Mouse (Mus musculus) limb, embryonic 13.5 days (tissue): ENCODE results near the gene Tspan17. TPM values are rescaled to one million over a fixed set of nuclear protein-coding genes. Genes with fewer than 3 reads are reported as not detected.

Source experiments
- ATAC-seq: fragments of 200-750 bp; cut with Nextera tagmentation; 2 replicates; pipeline ENCODE4 v1.8.0; 2017; ENCODE audit warnings: low read depth, moderate number of reproducible peaks, moderate TSS enrichment; ENCODE audit not compliant: low FRiP score
- H3K27ac ChIP-seq: fragments of 300-500 bp; sonication (generic); 2 replicates; pipeline ENCODE4 v1.5.1; 2015; ENCODE audit warnings: inconsistent platforms, mild to moderate bottlenecking, moderate library complexity
- H3K27me3 ChIP-seq: fragments of 300-500 bp; sonication (generic); 2 replicates; pipeline ENCODE4 v1.6.1; 2015; ENCODE audit warnings: mild to moderate bottlenecking, inconsistent platforms
- H3K36me3 ChIP-seq: fragments of 300-500 bp; sonication (generic); 2 replicates; pipeline ENCODE4 v1.6.1; 2015; ENCODE audit warnings: inconsistent platforms, mild to moderate bottlenecking, moderate library complexity
- H3K4me1 ChIP-seq: fragments of 300-500 bp; sonication (generic); 2 replicates; pipeline ENCODE4 v1.6.1; 2015; ENCODE audit warnings: inconsistent platforms
- H3K4me2 ChIP-seq: fragments of 300-500 bp; sonication (generic); replicated peaks from 2 replicates; pipeline ENCODE4 v1.6.1; 2015; ENCODE audit warnings: inconsistent platforms, mild to moderate bottlenecking, moderate library complexity
- H3K4me3 ChIP-seq: fragments of 300-500 bp; sonication (generic); 2 replicates; pipeline ENCODE4 v1.5.1; 2015; ENCODE audit warnings: moderate library complexity, mild to moderate bottlenecking, inconsistent platforms
- H3K9ac ChIP-seq: fragments of 300-500 bp; sonication (generic); 2 replicates; pipeline ENCODE4 v1.6.1; 2015; ENCODE audit warnings: mild to moderate bottlenecking, inconsistent platforms
- H3K9me3 ChIP-seq: fragments of 300-500 bp; sonication (generic); 2 replicates; pipeline ENCODE4 v1.6.1; 2016; ENCODE audit warnings: inconsistent platforms
- WGBS: fragments of 180-500 bp; shearing (Covaris S2); methylation state at CpG from one replicate; pipeline ENCODE4 v1.1.7; 2015; 5-methylcytosine and 5-hydroxymethylcytosine counted together
- polyA plus RNA-seq: library from polyadenylated mRNA; unstranded; fragments of >200 nt; fragmentation: Nextera tagmentation; extraction: Ambion mirVana; gene quantifications from 2 replicates; pipeline ENCODE4 v1.2.1, GENCODE M21; 2015

The Tspan17 gene
- polyA plus RNA-seq, 1 experiment from 2014 or later, result 4.7 TPM

DNA sequence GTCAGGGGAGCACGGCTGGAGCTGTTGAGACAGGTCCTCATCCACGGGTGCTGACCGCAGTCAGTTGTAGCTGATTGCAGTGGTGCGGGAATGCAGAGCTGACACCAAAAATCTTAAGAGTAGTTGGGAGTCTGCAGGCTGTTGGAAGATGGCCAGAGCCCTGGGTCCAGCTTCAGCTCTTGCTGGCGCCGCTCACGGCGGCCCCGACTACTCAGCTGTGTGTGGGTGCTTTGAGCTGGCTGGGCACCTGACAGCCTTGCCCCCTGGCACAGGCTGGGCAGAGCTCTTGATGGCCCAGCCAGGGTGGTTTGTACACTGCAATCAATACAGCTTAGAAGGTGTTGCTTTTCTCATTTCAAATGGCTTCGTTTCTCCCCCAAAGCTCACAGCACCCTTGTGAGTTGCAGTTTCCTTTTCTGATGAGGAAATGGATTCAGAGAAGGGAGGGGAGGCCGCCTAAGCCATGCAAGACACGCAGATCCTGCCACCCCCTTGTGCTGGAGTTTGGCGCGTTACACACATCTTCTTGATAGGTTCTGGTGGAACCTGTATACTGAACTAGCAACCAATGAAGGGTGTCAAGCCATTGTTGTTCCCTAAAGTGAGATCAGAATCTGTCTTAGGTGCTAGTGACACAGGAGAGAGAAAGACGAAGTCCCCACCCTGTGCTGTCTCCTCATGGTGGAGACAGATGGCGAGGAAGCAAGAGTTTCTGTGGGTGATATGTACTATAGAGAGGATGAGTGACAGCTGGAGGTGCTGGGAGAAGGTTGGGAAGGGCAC is 8.9 kb downstream of the Tspan17 start:
- H3K9ac ChIP-seq, result no peak overlapping the region
- WGBS, result 77% methylated on average over 16 of the region's 16 CpGs
- H3K9me3 ChIP-seq, result no peaks in the 10 kb centered on the region
- no peaks in the 10 kb centered on the region for H3K4me1 ChIP-seq
- no peak for ATAC-seq
- no peaks in the 10 kb centered on the region for H3K36me3 ChIP-seq
- no peak overlapping the region for H3K4me2 ChIP-seq
- peaks cover 28% of the 10 kb centered on the region; the same call in 1 of the 2 replicates for H3K27me3 ChIP-seq
- no peak overlapping the region for H3K27ac ChIP-seq
- H3K4me3 ChIP-seq, result no peak overlapping the region

DNA sequence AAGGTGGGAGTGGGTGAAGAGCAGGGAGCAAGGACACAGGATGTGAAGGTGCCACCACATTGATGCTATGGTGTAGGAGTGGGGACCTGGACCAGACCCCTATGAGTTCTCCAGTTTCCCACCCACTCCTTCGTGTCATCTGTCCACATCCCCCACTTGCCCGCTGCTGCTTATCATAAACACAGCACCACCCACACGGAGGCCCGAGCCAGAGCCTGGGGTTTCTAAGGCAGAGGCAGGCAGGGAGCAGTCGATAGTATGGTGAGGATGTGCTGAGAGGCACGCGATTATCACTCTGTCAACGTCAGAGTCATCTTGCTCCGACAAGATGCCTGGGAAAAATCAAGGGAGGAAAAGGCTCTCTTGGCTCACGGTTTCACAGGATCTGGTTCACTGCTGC is 9.6 kb downstream of the Tspan17 start:
- Histone ChIP-seq H3K9me3 (no peaks in the 10 kb centered on the region), H3K4me1 (no peaks in the 10 kb centered on the region), H3K4me2 (no peak overlapping the region), H3K4me3 (no peak overlapping the region), H3K9ac (no peak overlapping the region), H3K27ac (no peak overlapping the region), H3K27me3 (peaks cover 22% of the 10 kb centered on the region; the same call in 1 of the 2 replicates), H3K36me3 (no peaks in the 10 kb centered on the region)
- no peak for ATAC-seq
- 68% methylated on average over 10 of the region's 10 CpGs for WGBS

DNA sequence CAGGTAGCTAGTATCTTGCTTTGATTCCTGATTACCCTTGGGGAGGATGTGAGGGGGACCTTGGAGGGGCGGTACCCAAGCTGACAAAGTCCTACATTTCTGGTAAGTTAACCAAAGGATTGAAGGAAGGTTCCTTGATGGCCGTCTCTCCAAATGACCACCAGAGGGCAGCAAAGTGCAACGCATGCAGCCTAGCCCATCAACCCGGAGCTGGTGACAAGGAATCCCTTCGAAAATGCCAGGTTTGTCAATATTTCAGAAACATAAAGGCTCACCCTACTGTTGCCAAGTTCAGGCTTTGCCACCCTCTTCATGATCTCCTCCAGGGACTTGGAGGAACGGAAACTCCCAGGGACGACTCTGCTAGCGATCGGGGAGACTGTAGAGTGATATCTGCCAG is 10.5 kb downstream of the Tspan17 start:
- peak; percentile 34; the same call in 1 of the 2 replicates for ATAC-seq

DNA sequence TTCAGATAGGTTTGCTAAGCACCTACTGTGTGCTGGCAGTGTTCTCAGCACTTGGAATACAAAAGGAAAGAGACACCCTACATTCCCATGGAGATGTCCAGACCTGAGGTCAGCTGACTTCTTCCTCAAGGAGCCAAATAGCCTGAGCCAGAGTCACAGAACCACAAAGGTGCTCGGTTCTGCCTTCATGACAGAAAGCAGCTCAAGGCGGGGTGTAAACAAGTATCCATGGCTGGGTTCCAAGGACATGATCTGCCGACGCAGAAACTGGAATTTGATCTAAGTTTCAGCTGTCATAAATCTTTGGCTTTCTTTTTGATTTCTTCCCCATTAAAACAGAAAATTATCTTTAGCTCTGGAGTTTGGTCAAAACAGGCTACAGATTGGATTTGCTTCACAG is 11.0 kb downstream of the Tspan17 start:
- ATAC-seq, result no peak
- Histone ChIP-seq H3K27me3 (peaks cover 34% of the 10 kb centered on the region), H3K27ac (no peak overlapping the region), H3K4me2 (no peak overlapping the region), H3K36me3 (no peaks in the 10 kb centered on the region), H3K9me3 (no peaks in the 10 kb centered on the region), H3K4me1 (no peaks in the 10 kb centered on the region), H3K9ac (no peak overlapping the region), H3K4me3 (no peak overlapping the region)
- 57% methylated on average over 4 of the region's 4 CpGs for WGBS

More for the DNA sequence above, 10.5 kb downstream of the Tspan17 start:
- WGBS, result 17% methylated on average over 9 of the region's 9 CpGs
- no peak overlapping the region for H3K27ac ChIP-seq
- H3K4me3 ChIP-seq, result no peak overlapping the region
- no peaks in the 10 kb centered on the region for H3K9me3 ChIP-seq
- H3K9ac ChIP-seq, result no peak overlapping the region
- peaks cover 29% of the 10 kb centered on the region for H3K27me3 ChIP-seq
- H3K36me3 ChIP-seq, result no peaks in the 10 kb centered on the region
- peak overlapping the region; percentile 37; the same call in 1 of the 2 replicates for H3K4me2 ChIP-seq
- H3K4me1 ChIP-seq, result no peaks in the 10 kb centered on the region

DNA sequence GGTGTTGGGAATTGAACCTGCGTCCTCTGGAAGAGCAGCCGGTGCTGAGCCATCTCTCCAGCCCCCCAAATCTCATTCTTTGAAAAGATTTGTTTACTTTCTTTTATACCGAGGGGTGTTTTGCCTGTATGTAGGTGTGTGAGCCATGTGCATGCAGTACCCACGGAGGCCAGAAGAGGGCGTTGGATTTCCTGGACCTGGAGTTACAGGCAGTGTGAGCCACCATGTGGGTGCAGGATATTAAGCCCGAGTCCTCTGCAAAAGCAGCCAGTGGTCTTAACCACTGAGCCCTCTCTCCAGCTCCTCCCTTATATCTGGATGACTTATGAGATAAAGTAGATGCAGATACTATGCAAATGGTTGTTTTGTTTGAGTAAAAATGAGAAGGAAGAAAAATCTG is 13.8 kb downstream of the Tspan17 start:
- H3K27me3 ChIP-seq, result peaks cover 44% of the 10 kb centered on the region
- H3K4me2 ChIP-seq, result no peak overlapping the region
- H3K36me3 ChIP-seq, result no peaks in the 10 kb centered on the region
- H3K27ac ChIP-seq, result no peak overlapping the region
- 83% methylated on average over 6 of the region's 6 CpGs for WGBS
- no peaks in the 10 kb centered on the region for H3K9me3 ChIP-seq
- no peak overlapping the region for H3K4me3 ChIP-seq
- no peaks in the 10 kb centered on the region for H3K4me1 ChIP-seq
- no peak for ATAC-seq
- no peak overlapping the region for H3K9ac ChIP-seq

DNA sequence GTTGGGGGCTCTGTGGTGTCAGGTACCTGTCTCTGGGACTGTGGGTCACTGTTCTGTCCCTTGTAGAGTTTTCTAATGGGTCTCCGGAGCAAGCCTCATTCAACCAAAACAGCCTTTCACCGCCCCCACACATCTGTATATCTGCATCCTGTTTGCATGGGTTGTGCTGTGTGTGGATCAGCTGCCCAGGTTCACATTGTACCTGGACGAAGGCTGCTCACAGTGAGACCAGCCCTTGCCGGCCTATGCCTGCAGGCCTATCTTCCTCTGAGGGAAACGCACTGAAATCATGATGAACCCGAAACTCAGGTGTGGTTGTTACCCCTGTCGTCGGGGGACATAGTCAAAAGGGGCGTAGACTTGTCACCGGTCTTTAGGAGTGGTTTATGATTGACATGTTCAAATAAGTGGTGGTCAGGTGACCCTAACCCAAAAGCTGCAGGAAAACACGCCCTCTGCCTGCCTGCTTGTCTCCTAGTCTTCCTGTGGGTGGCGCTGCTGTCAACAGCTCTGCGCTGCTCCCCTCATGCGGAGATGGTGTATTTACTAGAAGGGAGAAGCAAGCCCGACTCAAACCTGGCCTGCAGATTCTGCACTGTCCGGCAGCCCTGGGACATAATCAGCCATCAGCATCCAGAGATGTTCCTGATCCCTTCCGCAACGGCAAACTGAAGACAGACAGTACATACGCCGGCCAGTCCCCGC is 16.1 kb downstream of the Tspan17 start:
- 46% methylated on average over 21 of the region's 21 CpGs for WGBS
- no peaks in the 10 kb centered on the region for H3K36me3 ChIP-seq
- ATAC-seq, result no peak
- no peak overlapping the region for H3K4me2 ChIP-seq
- no peak overlapping the region for H3K27ac ChIP-seq
- no peaks in the 10 kb centered on the region for H3K4me1 ChIP-seq
- H3K4me3 ChIP-seq, result no peak overlapping the region
- no peak overlapping the region for H3K9ac ChIP-seq
- H3K27me3 ChIP-seq, result peaks cover 34% of the 10 kb centered on the region
- no peaks in the 10 kb centered on the region for H3K9me3 ChIP-seq

DNA sequence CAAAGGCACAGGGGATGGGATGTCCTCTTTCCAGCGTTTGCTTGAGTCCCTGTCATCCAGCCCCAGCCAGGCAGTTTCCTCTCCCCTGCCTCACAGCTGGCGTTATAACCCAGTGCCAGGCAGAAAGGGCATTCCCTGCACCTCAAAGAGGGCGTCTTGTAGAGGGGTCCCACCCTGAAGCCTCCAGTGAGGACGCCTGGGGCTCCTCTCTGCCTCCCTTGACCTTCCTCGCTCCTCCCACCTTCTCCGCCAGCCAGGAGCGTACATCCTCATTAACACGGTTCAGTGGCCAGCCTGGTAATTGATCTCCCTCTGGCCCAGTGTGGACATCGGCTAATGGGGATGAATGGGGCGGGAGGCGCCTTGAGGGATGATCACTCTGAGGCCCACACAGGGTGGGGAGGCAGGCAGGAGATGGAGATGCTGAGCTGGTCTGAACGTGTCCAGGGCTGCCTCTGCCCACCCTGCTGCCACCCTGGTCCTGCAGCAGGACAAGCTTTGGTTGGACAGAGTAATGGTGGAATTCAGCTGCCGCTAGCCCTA is 17.3 kb downstream of the Tspan17 start:
- H3K36me3 ChIP-seq, result no peaks in the 10 kb centered on the region
- no peak overlapping the region for H3K4me3 ChIP-seq
- peaks cover 34% of the 10 kb centered on the region for H3K27me3 ChIP-seq
- H3K9ac ChIP-seq, result no peak overlapping the region
- WGBS, result 30% methylated on average over 13 of the region's 13 CpGs
- no peak overlapping the region for H3K27ac ChIP-seq
- H3K4me1 ChIP-seq, result no peaks in the 10 kb centered on the region
- no peak for ATAC-seq
- no peak overlapping the region for H3K4me2 ChIP-seq
- H3K9me3 ChIP-seq, result 0 out of 2 replicates have a peak, but pooled peaks cover 4% of the 10 kb centered on the region

DNA sequence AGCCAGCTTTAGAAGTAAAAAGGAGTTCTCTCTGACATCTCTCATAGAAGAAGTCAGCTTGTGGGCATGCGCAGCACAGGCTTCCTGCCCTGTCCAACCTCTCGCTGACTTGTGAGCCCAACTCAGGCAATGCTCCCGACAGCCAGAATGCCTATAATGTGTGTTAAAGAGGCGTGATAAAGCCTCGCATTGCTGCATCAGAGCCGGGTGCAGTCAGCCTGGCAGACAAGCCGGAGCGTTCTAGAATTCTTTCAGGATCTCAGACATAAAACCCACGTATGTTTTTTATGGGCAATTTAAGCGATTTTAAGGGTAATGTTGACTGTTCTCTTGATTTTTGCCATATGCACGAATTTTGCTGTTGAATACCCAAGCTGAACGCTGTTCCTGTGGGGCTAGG is 18.9 kb downstream of the Tspan17 start:
- H3K27me3 ChIP-seq, result peaks cover 34% of the 10 kb centered on the region
- no peaks in the 10 kb centered on the region for H3K36me3 ChIP-seq
- no peaks in the 10 kb centered on the region for H3K4me1 ChIP-seq
- no peak overlapping the region for H3K4me3 ChIP-seq
- no peak overlapping the region for H3K9ac ChIP-seq
- 48% methylated on average over 12 of the region's 12 CpGs for WGBS
- no peak for ATAC-seq
- H3K4me2 ChIP-seq, result no peak overlapping the region
- H3K27ac ChIP-seq, result no peak overlapping the region
- 0 out of 2 replicates have a peak, but pooled peaks cover 4% of the 10 kb centered on the region for H3K9me3 ChIP-seq

DNA sequence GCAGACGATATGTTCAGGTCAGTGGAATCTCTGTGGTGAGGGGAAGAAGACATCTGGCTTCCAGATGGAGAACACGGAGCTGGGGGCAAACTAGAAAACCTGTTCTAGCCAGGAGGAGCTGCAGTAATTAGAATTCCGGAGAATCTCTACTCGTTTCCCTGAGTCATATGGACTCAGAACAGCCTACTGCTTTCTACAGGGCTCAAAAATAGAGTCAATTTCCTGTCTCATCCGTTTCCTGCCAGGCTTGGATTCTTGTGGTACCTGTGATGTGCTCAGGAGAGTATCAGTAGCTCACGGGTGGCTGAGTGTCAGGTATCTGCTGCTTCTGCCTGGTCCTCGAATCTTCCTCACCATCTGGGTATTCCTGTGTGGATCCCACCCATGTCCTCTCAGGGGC is 22.3 kb downstream of the Tspan17 start:
- H3K27me3 ChIP-seq, result peaks cover 10% of the 10 kb centered on the region
- no peak for ATAC-seq
- H3K36me3 ChIP-seq, result no peaks in the 10 kb centered on the region
- no peak overlapping the region for H3K27ac ChIP-seq
- 0 out of 2 replicates have a peak, but pooled peaks cover 4% of the 10 kb centered on the region for H3K9me3 ChIP-seq
- no peak overlapping the region for H3K4me2 ChIP-seq
- no peak overlapping the region for H3K4me3 ChIP-seq
- H3K4me1 ChIP-seq, result no peaks in the 10 kb centered on the region
- WGBS, result 24% methylated on average over 7 of the region's 7 CpGs
- H3K9ac ChIP-seq, result no peak overlapping the region

DNA sequence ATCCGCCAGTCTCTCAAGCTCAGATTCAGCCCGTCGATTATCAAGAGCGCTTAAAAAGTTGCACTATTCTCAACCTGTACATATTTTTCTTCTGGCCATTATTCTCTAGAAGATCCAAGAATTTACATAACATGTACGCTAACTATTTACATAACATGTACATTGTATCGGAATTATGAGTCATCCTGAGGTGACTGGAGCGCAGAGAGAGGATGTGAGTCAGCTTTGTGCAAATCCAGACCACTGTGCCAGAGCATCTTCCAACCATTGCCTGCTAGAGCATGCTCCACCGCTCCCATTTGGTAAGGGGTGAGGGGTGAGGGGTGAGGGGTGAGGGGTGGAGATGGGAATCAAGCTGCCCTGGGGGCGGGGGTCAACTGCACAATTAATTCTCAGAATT is 24.2 kb downstream of the Tspan17 start:
- Histone ChIP-seq H3K27me3 (peaks cover 8% of the 10 kb centered on the region; the same call in 1 of the 2 replicates), H3K4me3 (no peak overlapping the region), H3K9ac (no peak overlapping the region), H3K4me1 (no peaks in the 10 kb centered on the region), H3K36me3 (no peaks in the 10 kb centered on the region), H3K9me3 (0 out of 2 replicates have a peak, but pooled peaks cover 4% of the 10 kb centered on the region), H3K4me2 (no peak overlapping the region), H3K27ac (no peak overlapping the region)
- no peak for ATAC-seq
- 89% methylated on average over 9 of the region's 9 CpGs for WGBS

DNA sequence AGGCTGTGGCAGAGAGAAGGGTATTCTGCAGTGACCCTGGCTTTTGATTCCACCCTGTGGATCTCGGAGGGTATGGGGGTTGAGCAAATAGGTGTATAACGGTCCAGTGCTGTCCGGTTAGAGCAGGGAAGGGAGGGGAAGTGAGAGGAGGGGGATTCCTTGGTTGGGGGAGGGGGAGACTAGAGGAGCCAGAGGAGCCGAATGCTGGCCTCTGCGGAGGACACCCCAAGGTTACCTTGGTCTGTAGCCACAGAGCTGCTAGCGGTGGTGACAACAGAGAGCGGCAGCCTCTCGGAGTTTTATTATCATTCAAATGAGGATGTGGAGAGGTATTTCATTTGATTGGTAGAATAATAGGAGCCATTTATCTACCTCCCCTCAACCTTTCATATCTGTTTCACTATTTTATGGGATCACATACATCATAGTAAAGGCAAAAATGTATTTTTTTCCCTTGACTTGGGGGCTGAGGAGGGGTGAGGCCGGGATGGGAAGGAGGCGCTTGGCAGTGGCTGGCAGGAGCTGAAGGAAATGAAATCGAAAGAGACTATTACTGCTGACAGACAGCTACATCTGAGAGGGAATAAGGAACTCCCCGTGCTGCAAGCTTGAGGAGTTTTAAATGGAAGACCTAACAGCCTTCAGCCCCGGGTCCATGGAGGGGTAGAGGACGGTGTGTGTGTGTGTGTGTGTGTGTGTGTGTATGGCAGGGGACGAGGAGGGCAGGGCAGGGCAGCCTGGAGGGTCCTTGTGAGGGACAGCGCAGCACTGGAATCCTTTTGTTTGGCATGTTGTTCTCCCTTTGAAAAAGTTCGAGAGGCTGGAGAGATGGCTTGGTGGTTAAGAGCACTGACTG is 29.4 kb downstream of the Tspan17 start:
- Histone ChIP-seq H3K27me3 (peaks cover 9% of the 10 kb centered on the region; the same call in 1 of the 2 replicates), H3K4me2 (no peak overlapping the region), H3K4me3 (no peak overlapping the region), H3K27ac (no peak overlapping the region), H3K9me3 (no peaks in the 10 kb centered on the region), H3K36me3 (no peaks in the 10 kb centered on the region), H3K4me1 (no peaks in the 10 kb centered on the region), H3K9ac (no peak overlapping the region)
- no peak for ATAC-seq
- 36% methylated on average over 17 of the region's 17 CpGs for WGBS
